Mouse (Mus musculus) heart, adult 2 months (tissue): ENCODE results near the gene Aunip. TPM values are rescaled to one million over a fixed set of nuclear protein-coding genes. Genes with fewer than 3 reads are reported as not detected.

ENCODE experiments used
- DNase-seq, 2 experiments: peaks; one replicate each; pipeline ENCODE4 v3.0.0; 2021
- H3K27ac ChIP-seq: fragments of 200-600 bp; 2 replicates; pipeline ENCODE4 v1.8.1; 2022
- H3K27me3 ChIP-seq: fragments of 200-500 bp; 2 replicates; pipeline ENCODE4 v1.6.1; 2012; ENCODE audit warnings: mild to moderate bottlenecking, low read length, inconsistent platforms, mixed read lengths; ENCODE audit not compliant: control insufficient read depth, insufficient read depth
- H3K36me3 ChIP-seq: fragments of 200-500 bp; 2 replicates; pipeline ENCODE4 v1.6.1; 2012; ENCODE audit warnings: low read length, inconsistent platforms; ENCODE audit not compliant: control insufficient read depth, insufficient read depth
- H3K4me1 ChIP-seq: fragments of 200-500 bp; 2 replicates; pipeline ENCODE4 v1.6.1; 2011; ENCODE audit warnings: low read length; ENCODE audit not compliant: control insufficient read depth, insufficient read depth
- H3K4me3 ChIP-seq: fragments of 200-600 bp; 2 replicates; pipeline ENCODE4 v1.8.1; 2022
- H3K79me2 ChIP-seq: fragments of 200-500 bp; replicated peaks from 2 replicates; pipeline ENCODE4 v1.6.1; 2012; ENCODE audit warnings: mild to moderate bottlenecking, inconsistent platforms, low read length, moderate library complexity, mixed read lengths; ENCODE audit not compliant: control insufficient read depth, insufficient read depth
- H3K9ac ChIP-seq: fragments of 200-500 bp; 2 replicates; pipeline ENCODE4 v1.6.1; 2012; ENCODE audit warnings: low read depth, mild to moderate bottlenecking, control low read depth, inconsistent platforms, low read length, mixed read lengths
- POLR2A ChIP-seq: fragments of 200-500 bp; IDR thresholded peaks from 2 replicates; pipeline ENCODE4 v1.6.1; 2011; ENCODE audit warnings: mild to moderate bottlenecking, low read depth, low read length, control low read depth; ENCODE audit not compliant: insufficient read depth
- WGBS: fragments of 180-500 bp; shearing (Covaris S2); methylation state at CpG from one replicate; pipeline ENCODE4 v1.1.7; 2018; 5-methylcytosine and 5-hydroxymethylcytosine counted together
- intact Hi-C: fragments of 180-260 bp; cut with DNase I; formaldehyde crosslinking; loops from one replicate; pipeline ENCODE4 v1.15.1; 2025
- microRNA-seq, 2 experiments: library from miRNA; unstranded; fragments of <30 nt; microRNA quantifications; one replicate each; pipeline ENCODE4 v1.2.0; 2021
- polyA plus RNA-seq: library from polyadenylated mRNA; depleted of rRNA; stranded (reverse); fragments of >200 nt; gene quantifications from 2 replicates; pipeline ENCODE4 v1.2.3, GENCODE M21; 2012; rRNA removed
- total RNA-seq, 2 experiments: library from RNA; stranded (reverse); gene quantifications; 2 replicates each; pipeline ENCODE4 v1.2.3; 2021

The Aunip gene
- total and polyA plus RNA-seq, 3 experiments = 0.18 TPM; not detected in 1

DNA sequence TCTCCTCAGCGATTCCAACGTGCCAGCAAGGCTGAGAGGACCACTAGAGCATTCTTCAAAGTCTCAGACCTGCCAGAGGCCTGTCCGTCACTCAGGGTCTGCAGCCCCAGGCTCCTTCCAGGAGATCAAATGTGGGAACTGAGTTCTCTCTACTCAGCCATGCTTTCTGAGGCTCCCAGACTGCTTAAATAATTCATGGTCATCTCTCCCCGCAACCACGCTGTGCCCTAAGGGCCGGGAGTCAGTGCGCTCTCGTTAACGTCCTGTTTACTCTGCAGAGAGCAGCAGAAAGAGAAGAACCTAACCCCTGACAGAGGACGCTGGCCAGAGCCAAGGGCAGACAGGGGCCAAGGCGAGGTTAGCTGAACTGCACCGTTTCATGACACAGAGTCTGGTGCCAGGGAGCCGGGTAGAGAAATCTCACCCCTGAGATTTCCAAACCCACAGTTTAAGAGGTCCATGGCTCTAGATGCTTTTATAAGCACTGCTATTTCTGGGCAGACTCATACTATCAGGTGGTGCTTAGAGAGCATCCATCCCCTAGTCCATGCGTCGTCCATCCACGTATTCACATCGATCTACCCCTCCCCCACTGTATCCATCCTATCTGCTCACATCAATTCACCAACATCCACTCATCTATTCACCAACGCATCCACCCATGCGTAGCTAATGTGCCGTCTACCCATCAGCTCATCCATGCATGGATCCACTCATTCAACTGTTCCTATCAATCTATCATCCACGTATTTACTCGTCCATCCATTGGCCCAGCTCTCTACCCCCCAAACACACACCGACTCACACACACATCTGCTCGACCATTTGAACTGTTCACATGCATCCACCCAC is 61.9 kb downstream of the Aunip start:
- no peak for DNase-seq
- no peaks in the 10 kb centered on the region for H3K36me3 ChIP-seq
- no peaks in the 10 kb centered on the region for H3K27me3 ChIP-seq
- intact Hi-C loops = no loop called here
- H3K4me1 ChIP-seq = no peaks in the 10 kb centered on the region
- 86% methylated on average over 24 of the region's 24 CpGs for WGBS
- H3K79me2 ChIP-seq = no peaks in the 10 kb centered on the region
- TF ChIP-seq POLR2A = no peak
- no peak overlapping the region for H3K9ac ChIP-seq
- no peak overlapping the region for H3K4me3 ChIP-seq
- no peak overlapping the region for H3K27ac ChIP-seq

Small RNAs within 50 kb of the gene (microRNA-seq; reads per million reads assigned to microRNA genes)
- gene Gm23634 (2.3 to 3.9 reads per million in 2 experiments), gene Mir6403 (0 reads per million in 2 experiments)

Other genes with a start within 250 kb of the Aunip start
- gene Pdik1l, start 223.1 kb upstream of the Aunip start, total RNA-seq = 1 to 10 TPM; 5.3 to 7.6 TPM
- 1.00 and 4.0 TPM in 2 replicates for gene Pdik1l, start 223.1 kb upstream of the Aunip start, polyA plus RNA-seq
- gene Trim63, start 195.9 kb upstream of the Aunip start, total RNA-seq = 100 to 1,000 TPM; 209 to 210 TPM
- 142 and 215 TPM in 2 replicates for gene Trim63, start 195.9 kb upstream of the Aunip start, polyA plus RNA-seq
- under 1 TPM; 0.45 to 0.65 TPM for gene Slc30a2, start 167.8 kb upstream of the Aunip start, total RNA-seq
- 0.12 and 0.35 TPM in 2 replicates for gene Slc30a2, start 167.8 kb upstream of the Aunip start, polyA plus RNA-seq
- gene Extl1, start 127.1 kb upstream of the Aunip start, total RNA-seq = 10 to 100 TPM; 18.0 to 19.6 TPM
- gene Extl1, start 127.1 kb upstream of the Aunip start, polyA plus RNA-seq = 23.7 and 24.4 TPM in 2 replicates
- gene Pafah2, start 114.7 kb upstream of the Aunip start, total RNA-seq = 10 to 100 TPM in 1 of 2 experiments, 1 to 10 TPM in 1; 6.4 to 11.0 TPM
- 11.7 and 17.8 TPM in 2 replicates for gene Pafah2, start 114.7 kb upstream of the Aunip start, polyA plus RNA-seq
- 10 to 100 TPM; 20.1 to 23.0 TPM for gene Stmn1, start 42.7 kb upstream of the Aunip start, total RNA-seq
- gene Stmn1, start 42.7 kb upstream of the Aunip start, polyA plus RNA-seq = 7.2 and 10.9 TPM in 2 replicates
- 10 to 100 TPM; 13.4 to 16.7 TPM for gene Paqr7, start 14.3 kb upstream of the Aunip start, total RNA-seq
- gene Paqr7, start 14.3 kb upstream of the Aunip start, polyA plus RNA-seq = 22.6 and 37.2 TPM in 2 replicates
- 100 to 1,000 TPM; 170 to 191 TPM for gene Mtfr1l, start 24.4 kb downstream of the Aunip start, total RNA-seq
- 196 and 278 TPM in 2 replicates for gene Mtfr1l, start 24.4 kb downstream of the Aunip start, polyA plus RNA-seq
- gene Selenon, start 41.2 kb downstream of the Aunip start, total RNA-seq = 10 to 100 TPM; 18.6 to 19.9 TPM
- 22.5 and 23.6 TPM in 2 replicates for gene Selenon, start 41.2 kb downstream of the Aunip start, polyA plus RNA-seq
- 10 to 100 TPM; 24.8 to 28.4 TPM for gene Man1c1, start 193.3 kb downstream of the Aunip start, total RNA-seq
- 14.1 and 17.6 TPM in 2 replicates for gene Man1c1, start 193.3 kb downstream of the Aunip start, polyA plus RNA-seq